Mouse (Mus musculus): ENCODE data around the gene Kank2. TPM values are rescaled to one million over a fixed set of nuclear protein-coding genes. Genes with fewer than 3 reads are reported as not detected.

The Kank2 gene
- 10.4 TPM for polyA plus RNA-seq (2014; fragmentation: Illumina TruSeq; extraction: RNeasy Lipid Tissue Mini Kit (QIAGEN cat#74804); ENCODE audit: low read depth, low replicate concordance)

DNA sequence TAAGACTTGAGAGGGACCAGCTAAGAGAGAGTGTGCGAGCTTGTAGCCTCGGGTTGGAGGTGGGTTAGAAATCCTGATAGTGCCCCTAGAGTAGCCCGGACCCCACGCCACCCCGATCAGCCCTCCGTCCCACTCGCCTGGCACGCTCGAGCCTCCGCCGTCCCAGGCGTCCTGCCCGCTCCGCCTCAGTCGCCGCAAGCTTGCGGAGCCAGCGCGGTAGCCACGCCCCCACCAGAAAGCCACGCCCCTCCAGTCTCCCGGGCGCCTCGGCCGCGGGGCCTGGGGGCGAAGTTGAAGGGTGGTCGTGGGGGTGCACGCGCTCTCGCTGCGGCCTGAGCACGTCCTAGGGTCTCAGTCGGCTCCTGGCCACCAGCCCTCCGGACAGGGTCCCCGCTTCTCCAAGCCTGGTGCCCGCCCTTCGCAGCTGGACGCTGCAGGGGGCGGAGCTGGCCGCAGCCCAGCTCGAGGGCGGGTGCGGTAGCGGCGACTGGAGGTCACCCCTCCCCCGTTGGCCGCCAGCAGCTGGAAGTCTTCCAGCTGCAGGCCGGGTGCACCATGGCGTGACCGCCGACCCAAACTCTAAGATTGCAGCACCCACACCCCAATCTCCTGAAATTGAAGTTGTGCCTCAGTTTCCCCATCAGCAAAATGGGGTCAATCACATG lies at the start of gene Kank2:
TSS of gene Kank2 (minus strand) at position 400 of the 665 bp plus-strand sequence.

DNA sequence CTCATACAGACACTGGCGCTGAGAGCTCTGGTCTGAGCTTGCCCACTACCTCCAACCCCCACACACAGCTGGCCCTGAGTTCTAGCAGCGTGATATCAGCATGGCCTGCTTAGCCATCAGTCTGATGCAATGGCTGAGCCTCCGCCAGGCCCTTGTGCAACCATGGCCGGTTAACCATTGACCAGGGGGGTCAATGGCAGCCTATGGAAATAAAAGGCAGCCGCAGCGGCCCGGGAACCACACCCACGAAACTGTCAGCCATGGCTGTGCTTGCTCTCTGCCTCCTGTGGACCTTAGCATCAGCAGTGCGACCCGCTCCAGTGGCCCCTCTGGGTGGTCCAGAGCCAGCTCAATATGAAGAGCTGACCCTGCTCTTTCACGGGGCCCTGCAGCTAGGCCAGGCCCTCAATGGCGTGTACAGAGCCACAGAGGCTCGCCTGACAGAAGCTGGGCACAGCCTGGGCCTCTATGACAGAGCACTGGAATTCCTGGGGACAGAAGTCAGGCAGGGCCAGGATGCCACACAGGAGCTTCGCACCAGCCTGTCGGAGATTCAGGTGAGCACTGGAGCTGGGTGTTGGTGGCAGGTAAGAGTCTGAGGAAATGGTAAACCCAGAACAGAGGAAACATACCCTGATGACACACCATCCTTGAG lies 36.8 kb upstream of the Kank2 start, which contains the start of gene Angptl8:
TSS of gene Angptl8 (plus strand) at position 253 of the 655 bp plus-strand sequence.

DNA sequence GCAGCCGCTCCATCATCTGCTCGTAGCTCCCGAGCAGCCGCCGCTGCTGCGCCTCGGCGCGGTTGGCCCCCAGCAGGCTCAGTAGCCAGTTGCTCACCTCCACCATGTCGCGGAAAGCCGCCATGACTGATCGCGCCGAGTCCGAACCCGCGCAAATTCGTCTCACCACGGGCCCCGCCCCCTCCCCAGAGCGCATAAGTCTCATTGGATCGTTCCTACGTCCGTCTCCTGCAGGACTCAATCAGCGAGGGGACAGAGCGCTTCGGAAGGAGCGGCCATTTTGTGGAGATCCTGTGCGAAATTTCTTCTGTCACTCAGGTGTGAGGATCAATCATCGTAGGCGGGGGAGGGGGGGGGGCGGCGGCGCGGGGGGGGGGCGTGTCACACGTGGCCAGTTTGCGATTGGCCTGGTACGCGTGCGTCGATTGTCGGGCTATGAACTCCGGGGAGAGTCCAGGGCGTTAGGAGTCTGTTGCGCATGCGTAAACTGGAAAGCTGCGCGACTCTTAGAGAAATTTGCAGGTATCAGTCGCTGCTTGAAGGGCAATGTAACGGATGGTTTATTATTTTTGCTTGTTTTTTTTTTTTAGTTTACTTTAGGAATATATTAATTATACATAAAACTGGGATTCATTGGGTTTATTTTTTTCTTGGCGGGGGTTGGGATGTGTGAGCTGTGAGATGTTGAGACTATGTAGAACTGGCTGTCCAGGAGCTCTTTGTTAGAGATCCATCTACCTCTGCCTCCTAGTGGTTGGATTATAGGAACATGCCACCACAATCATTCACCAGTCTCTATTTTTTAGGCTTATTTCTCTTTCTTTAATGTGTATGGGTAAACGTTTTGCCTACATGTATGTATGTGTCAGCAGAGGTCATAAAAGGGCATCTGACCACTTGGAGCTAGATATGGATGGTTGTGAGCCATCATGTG lies 38.1 kb downstream of the Kank2 start, which contains the start of gene Spc24:
TSS of gene Spc24 (minus strand) at position 149 of the 934 bp plus-strand sequence.

DNA sequence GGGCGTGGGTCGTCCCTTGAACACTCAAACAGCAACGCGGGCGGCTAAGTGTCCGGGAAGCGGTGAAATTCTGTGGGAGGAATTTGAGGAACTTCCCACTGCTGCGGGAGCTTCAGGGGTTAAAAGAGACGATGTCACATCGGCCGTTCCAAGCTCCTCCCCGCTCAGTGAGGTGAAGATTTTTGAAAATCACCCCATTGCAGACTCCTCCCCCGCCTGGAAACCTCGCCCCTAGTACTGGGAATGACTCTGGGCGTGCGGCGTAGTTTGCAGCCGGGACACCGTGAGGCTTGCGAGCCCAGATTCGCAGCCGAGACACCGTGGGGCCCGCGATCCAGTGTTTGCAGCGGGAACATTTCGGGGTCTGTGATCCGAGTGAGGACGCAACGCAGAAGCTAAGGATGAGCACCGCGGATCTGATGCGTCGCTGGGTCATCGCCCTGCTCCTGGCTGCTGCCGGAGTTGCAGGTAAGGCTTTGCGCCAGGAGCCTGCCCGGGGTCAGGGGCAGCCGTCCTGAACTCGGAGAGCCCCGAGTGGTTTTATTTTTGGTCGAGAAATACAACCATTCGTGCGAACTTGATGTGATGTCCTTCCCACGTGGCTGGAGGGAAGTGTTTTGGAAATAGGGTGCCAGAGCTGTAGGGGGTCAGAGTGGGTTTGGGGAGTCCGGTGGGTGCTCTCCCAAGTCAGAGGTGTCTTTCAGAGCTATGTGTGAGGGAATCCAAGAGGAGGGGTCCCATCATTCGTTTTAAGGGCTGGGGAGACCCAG lies 75.0 kb downstream of the Kank2 start, which contains the start of gene Ldlr:
TSS of gene Ldlr (plus strand) at position 107 of the 770 bp plus-strand sequence.

Other genes with a start within 250 kb of the Kank2 start
- 25.3 TPM for gene Timm29, start 206.0 kb downstream of the Kank2 start, polyA plus RNA-seq (2014; fragmentation: Illumina TruSeq; extraction: RNeasy Lipid Tissue Mini Kit (QIAGEN cat#74804); ENCODE audit: low read depth, low replicate concordance)
- gene Yipf2, start 205.9 kb downstream of the Kank2 start, polyA plus RNA-seq (2014; fragmentation: Illumina TruSeq; extraction: RNeasy Lipid Tissue Mini Kit (QIAGEN cat#74804); ENCODE audit: low read depth, low replicate concordance), result 7.5 TPM
- 4.4 TPM for gene Smarca4, start 182.6 kb downstream of the Kank2 start, polyA plus RNA-seq (2014; fragmentation: Illumina TruSeq; extraction: RNeasy Lipid Tissue Mini Kit (QIAGEN cat#74804); ENCODE audit: low read depth, low replicate concordance)
- gene Ldlr, start 75.3 kb downstream of the Kank2 start, polyA plus RNA-seq (2014; fragmentation: Illumina TruSeq; extraction: RNeasy Lipid Tissue Mini Kit (QIAGEN cat#74804); ENCODE audit: low read depth, low replicate concordance), result 38.0 TPM
- gene Spc24, start 38.4 kb downstream of the Kank2 start, polyA plus RNA-seq (2014; fragmentation: Illumina TruSeq; extraction: RNeasy Lipid Tissue Mini Kit (QIAGEN cat#74804); ENCODE audit: low read depth, low replicate concordance), result 4.2 TPM
- not detected for gene Angptl8, start 36.8 kb upstream of the Kank2 start, polyA plus RNA-seq (2014; fragmentation: Illumina TruSeq; extraction: RNeasy Lipid Tissue Mini Kit (QIAGEN cat#74804); ENCODE audit: low read depth, low replicate concordance)
- gene Dock6, start 53.9 kb upstream of the Kank2 start, polyA plus RNA-seq (2014; fragmentation: Illumina TruSeq; extraction: RNeasy Lipid Tissue Mini Kit (QIAGEN cat#74804); ENCODE audit: low read depth, low replicate concordance), result 5.7 TPM
- gene Rab3d, start 119.4 kb upstream of the Kank2 start, polyA plus RNA-seq (2014; fragmentation: Illumina TruSeq; extraction: RNeasy Lipid Tissue Mini Kit (QIAGEN cat#74804); ENCODE audit: low read depth, low replicate concordance), result 24.2 TPM
- 0.91 TPM for gene Ccdc159, start 128.7 kb upstream of the Kank2 start, polyA plus RNA-seq (2014; fragmentation: Illumina TruSeq; extraction: RNeasy Lipid Tissue Mini Kit (QIAGEN cat#74804); ENCODE audit: low read depth, low replicate concordance)
- 1.8 TPM for gene Tmem205, start 128.8 kb upstream of the Kank2 start, polyA plus RNA-seq (2014; fragmentation: Illumina TruSeq; extraction: RNeasy Lipid Tissue Mini Kit (QIAGEN cat#74804); ENCODE audit: low read depth, low replicate concordance)
- gene Plppr2, start 138.3 kb upstream of the Kank2 start, polyA plus RNA-seq (2014; fragmentation: Illumina TruSeq; extraction: RNeasy Lipid Tissue Mini Kit (QIAGEN cat#74804); ENCODE audit: low read depth, low replicate concordance), result 0.32 TPM
- gene Swsap1, start 157.0 kb upstream of the Kank2 start, polyA plus RNA-seq (2014; fragmentation: Illumina TruSeq; extraction: RNeasy Lipid Tissue Mini Kit (QIAGEN cat#74804); ENCODE audit: low read depth, low replicate concordance), result 4.6 TPM
- gene Epor, start 164.8 kb upstream of the Kank2 start, polyA plus RNA-seq (2014; fragmentation: Illumina TruSeq; extraction: RNeasy Lipid Tissue Mini Kit (QIAGEN cat#74804); ENCODE audit: low read depth, low replicate concordance), result not detected
- gene Rgl3, start 190.7 kb upstream of the Kank2 start, polyA plus RNA-seq (2014; fragmentation: Illumina TruSeq; extraction: RNeasy Lipid Tissue Mini Kit (QIAGEN cat#74804); ENCODE audit: low read depth, low replicate concordance), result 0.63 TPM
- gene Ccdc151, start 203.9 kb upstream of the Kank2 start, polyA plus RNA-seq (2014; fragmentation: Illumina TruSeq; extraction: RNeasy Lipid Tissue Mini Kit (QIAGEN cat#74804); ENCODE audit: low read depth, low replicate concordance), result not detected
- gene Prkcsh, start 204.1 kb upstream of the Kank2 start, polyA plus RNA-seq (2014; fragmentation: Illumina TruSeq; extraction: RNeasy Lipid Tissue Mini Kit (QIAGEN cat#74804); ENCODE audit: low read depth, low replicate concordance), result 7.0 TPM

Data from sigmoid colon, adult 10 weeks (tissue).